Mouse (Mus musculus): ENCODE results near the gene Gm20388.

DNA sequence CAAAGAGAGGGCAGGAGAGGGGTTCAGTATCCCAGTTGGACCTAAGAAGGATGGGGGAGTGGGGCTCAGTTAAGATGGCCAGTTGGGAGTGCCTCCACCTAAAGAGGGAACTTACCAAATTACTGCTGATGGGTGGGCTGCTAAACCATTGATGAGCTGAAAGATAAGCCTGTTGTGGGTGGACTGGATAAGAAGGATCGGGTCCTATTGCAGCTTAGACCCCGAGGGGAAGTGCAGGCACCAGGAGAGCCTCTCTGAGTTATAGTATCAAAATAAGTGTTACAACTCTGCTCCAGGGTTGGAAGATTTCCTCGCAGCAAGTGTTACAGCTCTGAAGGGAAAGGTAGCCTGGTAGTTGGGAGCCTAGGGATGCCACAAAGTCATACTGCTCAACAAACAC is 2933.5 kb downstream of the Gm20388 start:
- no peak for TF ChIP-seq CTCF (IDR thresholded peaks at IDR 0.05; ENCODE audit: low read depth)
- no peak for TF ChIP-seq EP300 (IDR thresholded peaks at IDR 0.05; ENCODE audit: low read depth)
